Mouse (Mus musculus): ENCODE measurements around the gene Fcrla. TPM values are rescaled to one million over a fixed set of nuclear protein-coding genes. Genes with fewer than 3 reads are reported as not detected.
"Not testable (repeated sequence)": the region's sequence is repeated elsewhere in the genome, so short reads cannot be mapped to it uniquely, and the experiment has no call there.

Gene Fcrla
- polyA plus RNA-seq, 1 experiment, result not detected

GRCm38 (mm10) chr1:170961101-170961500 is 33.7 kb upstream of the Fcrla start:
- Histone ChIP-seq H3K27ac (ENCODE audit: insufficient read depth, low read length) (no peak overlapping the region), H3K4me3 (ENCODE audit: low read depth, low read length) (no peak overlapping the region), H3K9ac (ENCODE audit: low read depth, poor library complexity, severe bottlenecking) (no peak overlapping the region), H3K4me1 (ENCODE audit: control insufficient read depth, insufficient read depth, low read length) (no peaks in the 10 kb centered on the region), H3K36me3 (ENCODE audit: control insufficient read depth, insufficient read depth, low read length, poor library complexity, severe bottlenecking) (no peaks in the 10 kb centered on the region), H3K9me3 (replicated peaks; ENCODE audit: control insufficient read depth, insufficient read depth, low read length, poor library complexity, severe bottlenecking) (no peaks in the 10 kb centered on the region), H3K27me3 (ENCODE audit: control insufficient read depth, insufficient read depth, low read length, poor library complexity, severe bottlenecking) (no peaks in the 10 kb centered on the region)
- TF ChIP-seq EP300 (IDR thresholded peaks at IDR 0.05; ENCODE audit: insufficient read depth, low read depth, low read length) (no peak), CTCF (IDR thresholded peaks at IDR 0.05; ENCODE audit: low read depth, low read length) (no peak), POLR2A (IDR thresholded peaks at IDR 0.05; ENCODE audit: insufficient read depth, low read length) (no peak)

GRCm38 (mm10) chr1:170959791-170960190 is 32.4 kb upstream of the Fcrla start:
- Histone ChIP-seq H3K9ac (ENCODE audit: low read depth, poor library complexity, severe bottlenecking) (no peak overlapping the region), H3K36me3 (ENCODE audit: control insufficient read depth, insufficient read depth, low read length, poor library complexity, severe bottlenecking) (no peaks in the 10 kb centered on the region), H3K9me3 (replicated peaks; ENCODE audit: control insufficient read depth, insufficient read depth, low read length, poor library complexity, severe bottlenecking) (no peaks in the 10 kb centered on the region), H3K4me1 (ENCODE audit: control insufficient read depth, insufficient read depth, low read length) (no peaks in the 10 kb centered on the region), H3K4me3 (ENCODE audit: low read depth, low read length) (no peak overlapping the region), H3K27me3 (ENCODE audit: control insufficient read depth, insufficient read depth, low read length, poor library complexity, severe bottlenecking) (no peaks in the 10 kb centered on the region), H3K27ac (ENCODE audit: insufficient read depth, low read length) (no peak overlapping the region)
- TF ChIP-seq CTCF (IDR thresholded peaks at IDR 0.05; ENCODE audit: low read depth, low read length), result no peak
- TF ChIP-seq EP300 (IDR thresholded peaks at IDR 0.05; ENCODE audit: insufficient read depth, low read depth, low read length), result no peak
- no peak for TF ChIP-seq POLR2A (IDR thresholded peaks at IDR 0.05; ENCODE audit: insufficient read depth, low read length)

- TF ChIP-seq EP300 (IDR thresholded peaks at IDR 0.05; ENCODE audit: insufficient read depth, low read depth, low read length), result no peak
- TF ChIP-seq CTCF (IDR thresholded peaks at IDR 0.05; ENCODE audit: low read depth, low read length), result no peak
- TF ChIP-seq POLR2A (IDR thresholded peaks at IDR 0.05; ENCODE audit: insufficient read depth, low read length), result no peak
These were observed 30.8 kb upstream of the Fcrla start for GRCm38 (mm10) chr1:170958225-170958624.

GRCm38 (mm10) chr1:170953192-170953591 is 25.8 kb upstream of the Fcrla start:
- Histone ChIP-seq H3K9me3 (replicated peaks; ENCODE audit: control insufficient read depth, insufficient read depth, low read length, poor library complexity, severe bottlenecking) (no peaks in the 10 kb centered on the region; the same call in 1 of the 2 replicates), H3K27ac (ENCODE audit: insufficient read depth, low read length) (no peak overlapping the region), H3K27me3 (ENCODE audit: control insufficient read depth, insufficient read depth, low read length, poor library complexity, severe bottlenecking) (no peaks in the 10 kb centered on the region), H3K9ac (ENCODE audit: low read depth, poor library complexity, severe bottlenecking) (no peak overlapping the region), H3K4me3 (ENCODE audit: low read depth, low read length) (no peak overlapping the region), H3K4me1 (ENCODE audit: control insufficient read depth, insufficient read depth, low read length) (no peaks in the 10 kb centered on the region), H3K36me3 (ENCODE audit: control insufficient read depth, insufficient read depth, low read length, poor library complexity, severe bottlenecking) (no peaks in the 10 kb centered on the region)
- TF ChIP-seq CTCF (IDR thresholded peaks at IDR 0.05; ENCODE audit: low read depth, low read length) (no peak), POLR2A (IDR thresholded peaks at IDR 0.05; ENCODE audit: insufficient read depth, low read length) (no peak), EP300 (IDR thresholded peaks at IDR 0.05; ENCODE audit: insufficient read depth, low read depth, low read length) (no peak)

More at GRCm38 (mm10) chr1:170958225-170958624, 30.8 kb upstream of the Fcrla start:
- no peaks in the 10 kb centered on the region for H3K9me3 ChIP-seq (replicated peaks; ENCODE audit: control insufficient read depth, insufficient read depth, low read length, poor library complexity, severe bottlenecking)
- H3K36me3 ChIP-seq (ENCODE audit: control insufficient read depth, insufficient read depth, low read length, poor library complexity, severe bottlenecking), result no peaks in the 10 kb centered on the region
- no peak overlapping the region for H3K27ac ChIP-seq (ENCODE audit: insufficient read depth, low read length)
- no peak overlapping the region for H3K4me3 ChIP-seq (ENCODE audit: low read depth, low read length)
- no peak overlapping the region for H3K9ac ChIP-seq (ENCODE audit: low read depth, poor library complexity, severe bottlenecking)
- no peaks in the 10 kb centered on the region for H3K4me1 ChIP-seq (ENCODE audit: control insufficient read depth, insufficient read depth, low read length)
- H3K27me3 ChIP-seq (ENCODE audit: control insufficient read depth, insufficient read depth, low read length, poor library complexity, severe bottlenecking), result no peaks in the 10 kb centered on the region

- no peaks in the 10 kb centered on the region for H3K27me3 ChIP-seq (ENCODE audit: control insufficient read depth, insufficient read depth, low read length, poor library complexity, severe bottlenecking)
- H3K36me3 ChIP-seq (ENCODE audit: control insufficient read depth, insufficient read depth, low read length, poor library complexity, severe bottlenecking), result no peaks in the 10 kb centered on the region
- H3K9me3 ChIP-seq (replicated peaks; ENCODE audit: control insufficient read depth, insufficient read depth, low read length, poor library complexity, severe bottlenecking), result peaks cover 6% of the 10 kb centered on the region
- TF ChIP-seq EP300 (IDR thresholded peaks at IDR 0.05; ENCODE audit: insufficient read depth, low read depth, low read length) (no peak), POLR2A (IDR thresholded peaks at IDR 0.05; ENCODE audit: insufficient read depth, low read length) (no peak), CTCF (IDR thresholded peaks at IDR 0.05; ENCODE audit: low read depth, low read length) (no peak)
- no peaks in the 10 kb centered on the region for H3K4me1 ChIP-seq (ENCODE audit: control insufficient read depth, insufficient read depth, low read length)
- no peak overlapping the region for H3K27ac ChIP-seq (ENCODE audit: insufficient read depth, low read length)
- H3K9ac ChIP-seq (ENCODE audit: low read depth, poor library complexity, severe bottlenecking), result no peak overlapping the region
- H3K4me3 ChIP-seq (ENCODE audit: low read depth, low read length), result no peak overlapping the region
These were observed 23.4 kb upstream of the Fcrla start for GRCm38 (mm10) chr1:170950772-170951171.

- H3K9me3 ChIP-seq (replicated peaks; ENCODE audit: control insufficient read depth, insufficient read depth, low read length, poor library complexity, severe bottlenecking), result peaks cover 26% of the 10 kb centered on the region
- H3K36me3 ChIP-seq (ENCODE audit: control insufficient read depth, insufficient read depth, low read length, poor library complexity, severe bottlenecking); H3K9ac ChIP-seq (ENCODE audit: low read depth, poor library complexity, severe bottlenecking); H3K4me3 ChIP-seq (ENCODE audit: low read depth, low read length); H3K27me3 ChIP-seq (ENCODE audit: control insufficient read depth, insufficient read depth, low read length, poor library complexity, severe bottlenecking); H3K27ac ChIP-seq (ENCODE audit: insufficient read depth, low read length); H3K4me1 ChIP-seq (ENCODE audit: control insufficient read depth, insufficient read depth, low read length): not testable (repeated sequence)
These were observed 17.5 kb upstream of the Fcrla start for GRCm38 (mm10) chr1:170944908-170945307.

- H3K4me1 ChIP-seq (ENCODE audit: control insufficient read depth, insufficient read depth, low read length); H3K27me3 ChIP-seq (ENCODE audit: control insufficient read depth, insufficient read depth, low read length, poor library complexity, severe bottlenecking); H3K36me3 ChIP-seq (ENCODE audit: control insufficient read depth, insufficient read depth, low read length, poor library complexity, severe bottlenecking); H3K9ac ChIP-seq (ENCODE audit: low read depth, poor library complexity, severe bottlenecking); H3K4me3 ChIP-seq (ENCODE audit: low read depth, low read length); H3K27ac ChIP-seq (ENCODE audit: insufficient read depth, low read length): not testable (repeated sequence)
- peaks cover 26% of the 10 kb centered on the region for H3K9me3 ChIP-seq (replicated peaks; ENCODE audit: control insufficient read depth, insufficient read depth, low read length, poor library complexity, severe bottlenecking)
These were observed 16.8 kb upstream of the Fcrla start for GRCm38 (mm10) chr1:170944151-170944550.
